Mouse (Mus musculus) olfactory bulb, adult 2 months (tissue): ENCODE measurements around the gene Crybb1.

Source experiments
- CTCF ChIP-seq: fragments of 200-500 bp; IDR thresholded peaks from 2 replicates; pipeline ENCODE4 v1.5.1; 2012; ENCODE audit warnings: low read depth, mild to moderate bottlenecking, low read length, moderate library complexity; ENCODE audit not compliant: insufficient read depth
- POLR2A ChIP-seq: fragments of 200-500 bp; IDR thresholded peaks from 2 replicates; pipeline ENCODE4 v1.6.1; 2012; ENCODE audit warnings: mild to moderate bottlenecking, low read depth, low read length, moderate library complexity; ENCODE audit not compliant: insufficient read depth

GRCm38 (mm10) chr5:112220203-112220602 is 35.4 kb upstream of the Crybb1 start:
- TF ChIP-seq CTCF (no peak), POLR2A (no peak)
